Mouse (Mus musculus): ENCODE data around the gene Porcn.

The Porcn gene

GRCm38 (mm10) chrX:8206694-8207197 is 421 bp upstream of the Porcn start:
- DNase-seq (ENCODE audit: low read depth in 1 of 2, low spot score in 2 of 2), result no peak

- no peak for DNase-seq (ENCODE audit: low read depth in 1 of 2, low spot score in 2 of 2)
Observed at GRCm38 (mm10) chrX:8205551-8205950, 774 bp downstream of the Porcn start.

- DNase-seq (ENCODE audit: low read depth in 1 of 2, low spot score in 2 of 2), result no peak
Observed at GRCm38 (mm10) chrX:8205088-8205487, 1.2 kb downstream of the Porcn start.

DNA sequence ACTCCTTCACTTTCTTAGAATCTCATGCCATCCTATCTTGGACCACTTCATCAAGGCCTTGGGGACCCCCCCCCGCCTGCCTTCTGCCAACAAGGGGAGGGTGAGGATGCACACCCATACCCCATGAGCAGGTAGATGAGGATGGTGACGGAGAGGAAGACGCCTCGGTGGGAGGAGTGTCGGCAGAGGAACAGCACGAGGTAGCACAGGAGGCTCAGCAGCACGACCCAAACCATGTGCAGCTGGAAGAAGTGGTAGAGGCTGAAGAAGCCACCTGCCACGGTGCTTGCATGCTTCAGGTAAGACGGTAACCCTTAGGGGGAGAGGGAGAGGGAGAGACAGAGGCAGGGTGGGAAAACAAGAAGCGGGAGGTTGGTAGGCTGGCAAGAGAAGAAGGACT is 2.2 kb downstream of the Porcn start:
- DNase-seq (ENCODE audit: low read depth in 1 of 2, low spot score in 2 of 2), result no peak

GRCm38 (mm10) chrX:8203105-8203504 is 3.2 kb downstream of the Porcn start:
- no peak for DNase-seq (ENCODE audit: low read depth in 1 of 2, low spot score in 2 of 2)

GRCm38 (mm10) chrX:8193419-8193723 is 13.0 kb downstream of the Porcn start, which contains the start of gene Ebp:
Ebp (minus strand) TSS chrX:8193512.
- no peak for DNase-seq (ENCODE audit: low read depth in 1 of 2, low spot score in 2 of 2)

GRCm38 (mm10) chrX:8192640-8193418 is 13.5 kb downstream of the Porcn start:
- peak; percentile 49 to 53 for DNase-seq (ENCODE audit: low read depth in 1 of 2, low spot score in 2 of 2)

- DNase-seq (ENCODE audit: low read depth in 1 of 2, low spot score in 2 of 2), result no peak
Observed at GRCm38 (mm10) chrX:8192126-8192639, 14.1 kb downstream of the Porcn start.

DNA sequence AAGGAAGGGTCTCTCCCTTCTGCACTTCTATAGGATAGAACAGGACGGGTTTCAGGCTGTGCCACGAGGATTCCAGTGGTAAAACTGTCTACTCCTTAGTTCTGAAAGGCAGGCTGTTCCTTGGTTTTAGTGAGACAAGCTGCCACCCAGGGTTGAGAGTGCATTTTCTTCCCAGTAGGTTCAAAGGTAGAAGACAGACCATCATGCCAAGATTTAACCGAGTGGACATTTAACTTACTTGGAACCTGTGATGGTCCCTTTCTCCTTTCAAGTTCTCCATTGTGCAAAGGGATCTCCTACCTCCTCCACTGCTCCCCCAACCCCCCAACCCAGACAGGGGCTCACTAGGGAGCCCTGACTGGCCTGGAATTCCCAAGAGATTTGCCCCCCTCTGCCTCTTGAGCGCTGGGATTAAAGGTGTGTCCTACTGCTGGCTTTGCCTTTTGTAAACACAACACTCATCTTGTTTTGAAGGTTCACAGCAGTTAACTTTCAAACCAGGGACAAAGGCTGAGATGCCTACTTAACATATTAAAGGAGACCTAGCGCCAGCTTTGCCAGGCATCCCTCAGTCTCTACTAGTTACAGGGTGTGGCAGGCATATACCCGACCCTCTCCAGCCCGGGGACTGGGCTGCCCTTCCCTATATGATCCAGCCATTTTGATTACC is 23.3 kb downstream of the Porcn start:
- DNase-seq (ENCODE audit: low read depth in 1 of 2, low spot score in 2 of 2), result no peak

- DNase-seq (ENCODE audit: low read depth in 1 of 2, low spot score in 2 of 2), result no peak
Observed at GRCm38 (mm10) chrX:8179646-8180045, 26.7 kb downstream of the Porcn start.

GRCm38 (mm10) chrX:8178871-8179270 is 27.5 kb downstream of the Porcn start:
- DNase-seq (ENCODE audit: low read depth in 1 of 2, low spot score in 2 of 2), result no peak

GRCm38 (mm10) chrX:8175504-8176385 is 30.6 kb downstream of the Porcn start, which contains the start of gene Tbc1d25:
Tbc1d25 (minus strand) TSS chrX:8176181.
- DNase-seq (ENCODE audit: low read depth in 1 of 2, low spot score in 2 of 2), result peak; percentile 38 to 64

- no peak for DNase-seq (ENCODE audit: low read depth in 1 of 2, low spot score in 2 of 2)
Observed at GRCm38 (mm10) chrX:8175169-8175503, 31.2 kb downstream of the Porcn start.

DNA sequence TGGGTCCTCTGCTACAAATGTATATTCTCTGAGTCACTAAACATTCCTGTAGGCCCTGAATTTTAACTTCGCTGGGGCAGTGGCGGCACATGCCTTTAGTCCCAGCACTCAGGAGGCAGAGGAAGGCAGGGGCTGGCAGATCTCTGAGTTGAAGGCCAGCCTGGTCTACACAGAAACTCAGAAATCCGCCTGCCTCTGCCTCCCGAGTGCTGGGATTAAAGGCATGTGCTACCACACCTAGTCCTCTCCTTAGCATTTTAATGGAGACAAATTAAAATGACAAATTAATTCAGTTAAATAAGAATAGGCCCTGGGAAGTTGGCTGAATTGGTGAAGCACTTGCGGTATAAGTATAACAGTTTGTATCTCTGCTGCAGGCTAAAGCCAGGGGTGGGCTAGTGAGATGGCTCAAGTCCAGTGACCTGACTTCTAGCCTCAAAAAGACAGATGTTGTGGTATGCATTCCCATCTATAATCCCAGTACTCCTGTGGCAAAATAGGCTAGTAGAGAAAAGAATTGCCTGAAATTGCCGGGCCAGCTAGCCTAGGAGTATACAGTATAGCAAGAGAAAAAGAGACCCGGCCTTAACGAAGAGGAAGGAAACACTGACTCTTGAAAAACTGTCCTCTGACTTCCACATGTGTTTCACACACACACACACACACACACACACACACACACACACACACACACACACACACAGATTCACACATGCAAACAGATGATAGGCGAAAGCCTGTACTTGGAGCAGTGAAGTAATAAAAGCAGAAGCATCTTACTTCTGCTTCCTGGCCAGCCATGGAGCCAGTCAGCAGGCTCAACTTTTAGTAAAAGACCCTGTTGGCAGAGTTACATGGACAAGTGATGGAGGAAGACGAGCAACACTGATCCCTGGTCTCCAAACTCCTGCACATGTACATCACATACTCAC is 38.3 kb downstream of the Porcn start:
- no peak for DNase-seq (ENCODE audit: low read depth in 1 of 2, low spot score in 2 of 2)

DNA sequence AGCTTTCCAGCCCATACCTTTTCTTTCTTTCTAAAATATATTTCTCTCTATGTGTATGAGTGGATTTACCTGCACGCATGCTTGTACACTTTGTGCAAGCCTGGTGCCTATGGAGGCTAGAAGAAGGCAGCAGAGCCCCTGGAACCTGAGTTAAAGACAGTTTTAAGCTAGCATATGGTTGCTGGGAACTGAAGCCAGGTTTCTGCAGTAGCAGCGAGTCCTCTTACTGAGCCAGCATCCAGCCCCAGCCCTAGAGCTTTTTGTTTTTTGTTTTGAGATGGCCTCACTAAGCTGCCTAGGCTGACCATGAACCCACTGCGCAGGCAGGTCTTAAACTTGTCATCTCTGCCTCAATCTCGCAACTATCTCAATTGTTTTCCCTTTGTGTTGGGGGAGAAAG is 41.9 kb downstream of the Porcn start:
- no peak for DNase-seq (ENCODE audit: low read depth in 1 of 2, low spot score in 2 of 2)

DNA sequence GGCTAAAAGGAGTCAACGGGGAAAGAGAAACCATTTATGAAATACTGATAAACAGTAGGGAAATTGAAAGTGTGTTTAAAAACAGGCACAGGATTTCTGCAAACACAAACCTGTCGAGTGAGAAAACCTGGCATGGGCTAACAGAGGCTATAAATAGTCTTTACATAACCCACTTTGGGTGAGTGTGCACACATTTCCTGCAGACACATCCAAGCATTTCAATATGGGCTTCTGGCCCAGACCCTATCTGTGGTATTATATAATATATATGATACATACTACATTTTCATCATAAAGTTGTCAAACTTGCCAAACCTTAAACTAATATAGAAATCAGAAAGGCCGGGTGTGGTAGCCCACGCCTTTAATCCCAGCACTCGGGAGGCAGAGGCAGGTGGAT is 43.2 kb downstream of the Porcn start:
- DNase-seq (ENCODE audit: low read depth in 1 of 2, low spot score in 2 of 2), result no peak

- peak; percentile 73 to 81 for DNase-seq (ENCODE audit: low read depth in 1 of 2, low spot score in 2 of 2)
Observed at GRCm38 (mm10) chrX:8145153-8145991, 61.0 kb downstream of the Porcn start, which contains the start of gene Rbm3. Rbm3 (minus strand) TSS chrX:8145880.

Data from monocyte, adult 2 months (primary cell).